Comparison of ENCODE assay signal across 8 mouse cellular contexts in the genomic region with DNA sequence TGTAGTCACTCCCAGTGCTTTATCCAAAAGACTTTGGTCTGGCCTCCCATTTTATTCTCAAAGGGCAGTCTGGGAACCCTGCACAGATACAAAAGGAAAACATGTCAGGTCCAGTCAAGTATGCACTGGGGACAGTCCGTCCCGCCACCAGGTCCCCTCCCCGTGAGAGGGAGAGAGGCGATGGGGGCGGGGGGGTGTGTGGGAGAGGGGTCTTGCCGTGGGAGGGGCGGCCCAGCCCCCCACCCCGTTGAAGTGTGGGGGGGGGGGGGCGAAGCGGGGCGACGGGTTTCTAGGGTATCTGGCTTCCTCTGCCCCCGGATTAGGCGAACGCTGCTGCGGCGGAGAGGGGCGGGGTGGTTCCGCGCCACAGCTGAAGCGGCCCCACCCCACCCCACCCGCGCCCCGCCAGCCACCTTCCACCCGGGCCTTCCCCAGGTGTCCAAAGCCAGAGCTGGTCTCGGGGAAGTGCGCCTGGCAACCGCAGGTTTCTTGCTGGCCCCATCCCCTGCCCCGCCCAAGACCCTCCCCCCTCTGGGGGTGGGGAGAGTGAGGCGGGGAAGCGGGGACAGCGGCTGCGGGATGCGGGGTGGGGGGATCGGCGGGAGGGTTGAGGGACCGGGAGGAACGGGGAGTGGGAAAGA. TPM values are rescaled to one million over a fixed set of nuclear protein-coding genes. Genes with fewer than 3 reads are reported as not detected.
A peak's percentile ranks its signal among the peaks of the same experiment; 100 is the strongest.
DNase-seq lines count a peak whose midpoint lies in the region; ATAC-seq lines count a peak whose summit lies in the region.

No protein-coding gene starts in this region.

- no peak overlapping the region for H3K27ac ChIP-seq in heart, embryonic 15.5 days
- H3K27ac ChIP-seq in heart, embryonic 12.5 days (ENCODE audit: poor library complexity, severe bottlenecking) = no peak overlapping the region

- peak; percentile 57 to 59 for DNase-seq in B cell, adult 2 months
- DNase-seq in T-cell, adult 2 months (ENCODE audit: low spot score) = peak; percentile 30
- peak; percentile 55 for DNase-seq in kidney, adult 9 months
- peak; percentile 59 for DNase-seq in retina, postnatal 1 day
- DNase-seq in left cerebral cortex, adult 11 months (ENCODE audit: low spot score) = no peak
- DNase-seq in layer of hippocampus, postnatal 14 days (ENCODE audit: low spot score in 2 of 2) = no peak

- no peaks in the 10 kb centered on the region for H3K36me3 ChIP-seq in heart, embryonic 15.5 days
- no peaks in the 10 kb centered on the region for H3K36me3 ChIP-seq in heart, embryonic 12.5 days

- no peaks in the 10 kb centered on the region for H3K9me3 ChIP-seq in heart, embryonic 15.5 days (replicated peaks)
- 0 out of 2 replicates have a peak, but pooled peaks cover 2% of the 10 kb centered on the region for H3K9me3 ChIP-seq in heart, embryonic 12.5 days (replicated peaks)

- no peaks in the 10 kb centered on the region for H3K4me1 ChIP-seq in heart, embryonic 15.5 days (replicated peaks)
- H3K4me1 ChIP-seq in heart, embryonic 12.5 days (replicated peaks) = no peaks in the 10 kb centered on the region

- peak; percentile 28; the same call in 1 of the 2 replicates for ATAC-seq in heart, embryonic 15.5 days (replicated peaks; ENCODE audit: insufficient number of reproducible peaks, insufficient read depth, low FRiP score, low read depth)
- ATAC-seq in heart, embryonic 12.5 days (ENCODE audit: insufficient number of reproducible peaks, low FRiP score) = no peak

- no peak overlapping the region for H3K4me2 ChIP-seq in heart, embryonic 15.5 days
- H3K4me2 ChIP-seq in heart, embryonic 12.5 days = no peak overlapping the region

- H3K27me3 ChIP-seq in heart, embryonic 15.5 days = no peaks in the 10 kb centered on the region
- no peaks in the 10 kb centered on the region for H3K27me3 ChIP-seq in heart, embryonic 12.5 days (replicated peaks)

- H3K4me3 ChIP-seq in heart, embryonic 15.5 days = no peak overlapping the region
- H3K4me3 ChIP-seq in heart, embryonic 12.5 days = no peak overlapping the region

- no peak overlapping the region for H3K9ac ChIP-seq in heart, embryonic 15.5 days
- no peak overlapping the region for H3K9ac ChIP-seq in heart, embryonic 12.5 days

- WGBS in heart, embryonic 15.5 days = under 1% methylated on average over 15 of the region's 38 CpGs
- WGBS in heart, embryonic 12.5 days = under 1% methylated on average over 26 of the region's 38 CpGs

RNA-seq across cellular contexts. Expression of gene Apbb1ip, which starts 29.7 kb away (rescaled TPM):
- polyA plus RNA-seq in heart, embryonic 15.5 days (2015; fragmentation: Nextera tagmentation; extraction: Ambion mirVana) = 1.9 and 4.0 TPM in 2 replicates
- 0.61 and 1.2 TPM in 2 replicates for polyA plus RNA-seq in heart, embryonic 12.5 days (2016; fragmentation: Nextera tagmentation; extraction: Ambion mirVana)
- total RNA-seq in layer of hippocampus, postnatal 14 days (2021) = 1 to 10 TPM; 4.9 to 5.6 TPM

Comparison
In these comparisons a context has a peak if more than half of its experiments do, and no peak if none do; other contexts are left out.
1. DNase-seq: peak in B cell, adult 2 months (2 of 2), T-cell, adult 2 months (single experiment), kidney, adult 9 months (single experiment) and retina, postnatal 1 day (single experiment); none in left cerebral cortex, adult 11 months (single experiment) and layer of hippocampus, postnatal 14 days (0 of 2).